32 mouse cellular contexts compared by ENCODE assay signal in genomic region chr4:99289286-99289685, GRCm38 (mm10). TPM values are rescaled to one million over a fixed set of nuclear protein-coding genes. Genes with fewer than 3 reads are reported as not detected.
"Had no signal": no experiment of that assay in that cellular context is flagged by ENCODE, and none has a peak within 500 bp of the region (broad histone marks: within the 10 kb centered on the region; RNA-seq: fewer than 3 reads in every experiment).

No protein-coding gene starts in this region.

- H3K36me3 ChIP-seq: limb, embryonic 10.5 days; limb, embryonic 12.5 days; limb, embryonic 13.5 days; limb, embryonic 15.5 days; liver, embryonic 12.5 days; liver, embryonic 13.5 days; liver, embryonic 15.5 days; lung, embryonic 15.5 days; midbrain, embryonic 10.5 days; midbrain, embryonic 12.5 days; midbrain, embryonic 15.5 days; neural tube, embryonic 12.5 days had no signal

- H3K9ac ChIP-seq: limb, embryonic 12.5 days; limb, embryonic 13.5 days; limb, embryonic 15.5 days; liver, embryonic 12.5 days; liver, embryonic 13.5 days; liver, embryonic 14.5 days; liver, embryonic 15.5 days; liver, postnatal 0 days; lung, embryonic 14.5 days; lung, embryonic 15.5 days; midbrain, embryonic 12.5 days; midbrain, embryonic 15.5 days; neural tube, embryonic 12.5 days had no signal

- H3K27me3 ChIP-seq: limb, embryonic 15.5 days; liver, embryonic 12.5 days; liver, embryonic 13.5 days; liver, embryonic 15.5 days; lung, embryonic 15.5 days; megakaryocyte, embryonic 14.5 days; midbrain, embryonic 15.5 days; neural tube, embryonic 12.5 days had no signal

- H3K4me2 ChIP-seq: limb, embryonic 12.5 days; limb, embryonic 13.5 days; limb, embryonic 15.5 days; liver, embryonic 11.5 days; liver, embryonic 12.5 days; liver, embryonic 13.5 days; liver, embryonic 15.5 days; lung, embryonic 14.5 days; lung, embryonic 15.5 days; midbrain, embryonic 12.5 days; midbrain, embryonic 15.5 days; neural tube, embryonic 12.5 days had no signal

- H3K4me3 ChIP-seq: left cerebral cortex, adult 2 months; limb, embryonic 10.5 days; limb, embryonic 12.5 days; limb, embryonic 13.5 days; limb, embryonic 15.5 days; liver, embryonic 12.5 days; liver, embryonic 13.5 days; liver, embryonic 15.5 days; lung, embryonic 15.5 days; megakaryocyte, embryonic 14.5 days; midbrain, embryonic 10.5 days; midbrain, embryonic 12.5 days; midbrain, embryonic 15.5 days; myocyte; neural tube, embryonic 12.5 days had no signal

- ATAC-seq: liver, embryonic 12.5 days; liver, postnatal 0 days; lung, postnatal 0 days; midbrain, embryonic 15.5 days; midbrain, embryonic 16.5 days had no signal

- H3K27ac ChIP-seq: left cerebral cortex, adult 2 months; limb, embryonic 10.5 days; limb, embryonic 12.5 days; limb, embryonic 13.5 days; limb, embryonic 15.5 days; liver, embryonic 12.5 days; liver, embryonic 13.5 days; liver, embryonic 14.5 days; liver, embryonic 15.5 days; lung, embryonic 15.5 days; macrophage; midbrain, embryonic 10.5 days; midbrain, embryonic 12.5 days; midbrain, embryonic 15.5 days; neural tube, embryonic 12.5 days had no signal

- DNase-seq: left cerebral cortex, postnatal 4 days; liver; liver, embryonic 13.5 days; liver, postnatal 0 days; lung, adult 18-20 months; lung, adult 2 months; lung, embryonic 14.5 days; lung, postnatal 10 days; lung, postnatal 14 days; lung, postnatal 36 days; lung, postnatal 4 days; midbrain, embryonic 14.5 days had no signal

- H3K4me1 ChIP-seq: limb, embryonic 10.5 days; limb, embryonic 12.5 days; limb, embryonic 15.5 days; liver, embryonic 12.5 days; liver, embryonic 13.5 days; liver, embryonic 15.5 days; lung, embryonic 15.5 days; megakaryocyte, embryonic 14.5 days; midbrain, embryonic 15.5 days; neural tube, embryonic 12.5 days had no signal

- H3K9me3 ChIP-seq: limb, embryonic 10.5 days; limb, embryonic 12.5 days; limb, embryonic 13.5 days; limb, embryonic 15.5 days; liver, embryonic 12.5 days; liver, embryonic 13.5 days; liver, embryonic 15.5 days; lung, embryonic 15.5 days; megakaryocyte, embryonic 14.5 days; midbrain, embryonic 10.5 days; midbrain, embryonic 12.5 days; midbrain, embryonic 15.5 days; neural tube, embryonic 12.5 days had no signal

RNA-seq across cellular contexts. Expression of gene Gm12689, which starts 6.4 kb away (rescaled TPM):
- polyA plus RNA-seq: liver, embryonic 11.5 days; lung, embryonic 15.5 days; midbrain, embryonic 10.5 days; neural tube, embryonic 11.5 days had no signal
